Comparison of ENCODE assay signal across 9 mouse cellular contexts in genomic region chr5:13125241-13125692, GRCm38 (mm10). TPM values are rescaled to one million over a fixed set of nuclear protein-coding genes. Genes with fewer than 3 reads are reported as not detected.
DNase-seq lines count a peak whose midpoint lies in the region; ATAC-seq lines count a peak whose summit lies in the region.
"Had no signal": no experiment of that assay in that cellular context is flagged by ENCODE, and none has a peak within 500 bp of the region (broad histone marks: within the 10 kb centered on the region; RNA-seq: fewer than 3 reads in every experiment).

TSS of gene Sema3a (plus strand) at chr5:13125414.

- peak within 1 kb of the TSS; percentile 13 for H3K4me3 ChIP-seq in hindbrain, embryonic 16.5 days (ENCODE audit: low read length)
- H3K4me3 ChIP-seq: heart, embryonic 15.5 days had no signal

- H3K9me3 ChIP-seq in hindbrain, embryonic 16.5 days (ENCODE audit: control insufficient read depth, low read length) = no peaks in the 10 kb centered on the region
- H3K9me3 ChIP-seq: heart, embryonic 15.5 days had no signal

- DNase-seq in left cerebral cortex, adult 18-20 months (ENCODE audit: low spot score in 2 of 2) = no peak
- DNase-seq in left cerebral cortex, adult 11 months (ENCODE audit: low spot score) = no peak
- DNase-seq in embryo, embryonic 11 days = peak; percentile 83
- peak; percentile 61 for DNase-seq in neural tube, embryonic 10.5 days (ENCODE audit: extremely low spot score, low spot score)
- DNase-seq in adrenal gland, postnatal 10 days = no peak
- no peak for DNase-seq in cerebellum, adult 18-20 months

- H3K27ac ChIP-seq in hindbrain, embryonic 16.5 days (ENCODE audit: low read depth, low read length) = no peak within 1 kb of the TSS
- H3K27ac ChIP-seq: heart, embryonic 15.5 days had no signal

- no peaks in the 10 kb centered on the region for H3K4me1 ChIP-seq in hindbrain, embryonic 16.5 days (ENCODE audit: control insufficient read depth, insufficient read depth, low read depth, low read length)
- H3K4me1 ChIP-seq: heart, embryonic 15.5 days had no signal

- H3K36me3 ChIP-seq in hindbrain, embryonic 16.5 days (ENCODE audit: control insufficient read depth, insufficient read depth, low read length) = no peaks in the 10 kb centered on the region
- H3K36me3 ChIP-seq: heart, embryonic 15.5 days had no signal

- no peaks in the 10 kb centered on the region for H3K27me3 ChIP-seq in hindbrain, embryonic 16.5 days (replicated peaks; ENCODE audit: control insufficient read depth, insufficient read depth, low read length)
- H3K27me3 ChIP-seq: heart, embryonic 15.5 days had no signal

- H3K4me2 ChIP-seq in hindbrain, embryonic 16.5 days (ENCODE audit: low read length) = peak within 1 kb of the TSS; percentile 44
- H3K4me2 ChIP-seq: heart, embryonic 15.5 days had no signal

- peak; percentile 89 for ATAC-seq in hindbrain, embryonic 16.5 days
- no peak for ATAC-seq in inflammation-experienced regulatory T-cells, adult 6 months

- H3K9ac ChIP-seq in hindbrain, embryonic 16.5 days (ENCODE audit: low read depth, low read length) = no peak within 1 kb of the TSS
- H3K9ac ChIP-seq: heart, embryonic 15.5 days had no signal

- whole genome bisulfite sequencing in hindbrain, embryonic 16.5 days = 39% methylated on average over 13 of the region's 13 CpGs

RNA-seq across cellular contexts. Expression of gene Sema3a, which starts in this region (rescaled TPM):
- 10 to 100 TPM; 20.5 to 25.0 TPM for total RNA-seq in left cerebral cortex, adult 18-20 months (2021)
- 24.1 and 25.8 TPM in 2 replicates for polyA plus RNA-seq in hindbrain, embryonic 16.5 days (2015; fragmentation: Nextera tagmentation; extraction: Ambion mirVana)
- 1 to 10 TPM; 1.6 to 2.8 TPM for total RNA-seq in adrenal gland, postnatal 10 days (2021)
- polyA plus RNA-seq in inflammation-experienced regulatory T-cells, adult 6 months (2017; shearing (Covaris generic)) = not detected

Comparison
In these comparisons a context has a peak if more than half of its experiments do, and no peak if none do; other contexts are left out.
1. RNA of gene Sema3a (total RNA-seq): 20.5 to 25.0 TPM in left cerebral cortex, adult 18-20 months; 1.6 to 2.8 TPM in adrenal gland, postnatal 10 days; every median in the first group is over 4 times any median in the second.
2. RNA of gene Sema3a (polyA plus RNA-seq): 24.1 to 25.8 TPM in hindbrain, embryonic 16.5 days; not detected in inflammation-experienced regulatory T-cells, adult 6 months; every median in the first group is over 10 times any median in the second.
3. DNase-seq: peak in embryo, embryonic 11 days (single experiment) and neural tube, embryonic 10.5 days (single experiment); none in left cerebral cortex, adult 18-20 months (0 of 2), left cerebral cortex, adult 11 months (single experiment), adrenal gland, postnatal 10 days (single experiment) and cerebellum, adult 18-20 months (0 of 2).